ENCODE assay signal across 24 mouse cellular contexts in genomic region chr7:140846676-140847075, GRCm38 (mm10). TPM values are rescaled to one million over a fixed set of nuclear protein-coding genes. Genes with fewer than 3 reads are reported as not detected.
"Had no signal": no experiment of that assay in that cellular context is flagged by ENCODE, and none has a peak within 500 bp of the region (broad histone marks: within the 10 kb centered on the region; RNA-seq: fewer than 3 reads in every experiment).

No protein-coding gene starts in this region.

- H3K36me3 ChIP-seq: midbrain, embryonic 15.5 days had no signal

- H3K9me3 ChIP-seq: liver, embryonic 15.5 days; lung, embryonic 15.5 days; midbrain, embryonic 13.5 days; midbrain, embryonic 15.5 days; neural tube, embryonic 12.5 days; stomach, embryonic 15.5 days had no signal

- DNase-seq: liver, postnatal 0 days; lung, adult 2 months; lung, postnatal 14 days; lung, postnatal 36 days; right cerebral cortex, postnatal 14 days; thymus, adult 2 months; thymus, postnatal 25 days; thymus, postnatal 4 days had no signal

- H3K4me3 ChIP-seq: liver, embryonic 15.5 days; lung, embryonic 15.5 days; midbrain, embryonic 13.5 days; midbrain, embryonic 15.5 days; neural tube, embryonic 12.5 days; stomach, embryonic 15.5 days had no signal

- ATAC-seq: liver, postnatal 0 days; lung, postnatal 0 days; midbrain, embryonic 13.5 days; midbrain, embryonic 15.5 days had no signal

- H3K27ac ChIP-seq: liver, embryonic 15.5 days; lung, embryonic 15.5 days; macrophage; midbrain, embryonic 13.5 days; midbrain, embryonic 15.5 days; neural tube, embryonic 12.5 days; stomach, embryonic 15.5 days; stomach, postnatal 0 days had no signal

- H3K4me1 ChIP-seq: midbrain, embryonic 13.5 days; midbrain, embryonic 15.5 days; neural tube, embryonic 12.5 days had no signal

- H3K27me3 ChIP-seq: neural tube, embryonic 12.5 days had no signal

RNA-seq across cellular contexts. Expression of gene Odf3, which starts 0.9 kb away (rescaled TPM):
- total RNA-seq: megakaryocyte progenitor cell, adult 5-6 weeks; midbrain, postnatal 0 days; monocyte, adult 5-6 weeks; neutrophil, adult 5-6 weeks had no signal
- polyA plus RNA-seq: liver, embryonic 15.5 days; liver, postnatal 0 days; lung, embryonic 15.5 days; lung, postnatal 0 days; macrophage; midbrain, embryonic 15.5 days; neural tube, embryonic 12.5 days; spleen, adult 2 months; stomach, embryonic 15.5 days; stomach, postnatal 0 days; thymus, adult 2 months; urinary bladder, adult 2 months had no signal

RNA-seq across cellular contexts. Expression of gene Scgb1c1, which starts 1.3 kb away (rescaled TPM):
- total RNA-seq: megakaryocyte progenitor cell, adult 5-6 weeks; midbrain, postnatal 0 days; monocyte, adult 5-6 weeks; neutrophil, adult 5-6 weeks had no signal
- polyA plus RNA-seq: liver, embryonic 15.5 days; liver, postnatal 0 days; lung, embryonic 15.5 days; macrophage; midbrain, embryonic 13.5 days; midbrain, embryonic 15.5 days; midbrain, postnatal 0 days; neural tube, embryonic 12.5 days; neural tube, embryonic 14.5 days; stomach, embryonic 15.5 days; stomach, postnatal 0 days; urinary bladder, adult 2 months had no signal

RNA-seq across cellular contexts. Expression of gene Gm45785, which starts 9.5 kb away (rescaled TPM):
- total RNA-seq: neutrophil, adult 5-6 weeks had no signal
- polyA plus RNA-seq: liver, embryonic 15.5 days; liver, postnatal 0 days; lung, adult 2 months; lung, embryonic 15.5 days; lung, postnatal 0 days; macrophage; midbrain, embryonic 13.5 days; midbrain, postnatal 0 days; neural tube, embryonic 12.5 days; spleen, adult 2 months; stomach, embryonic 15.5 days; stomach, postnatal 0 days; thymus, adult 2 months; urinary bladder, adult 2 months had no signal
